Mouse (Mus musculus) MN1 (cell line): ENCODE data around the gene Dnah14.

Experiments used
- DNase-seq: peaks from one replicate; pipeline ENCODE4 v3.0.0-alpha.2; 2016; ENCODE audit warnings: low spot score

Gene Dnah14

GRCm38 (mm10) chr1:181782600-181782999, 206.2 kb downstream of the Dnah14 start:
- peak; percentile 61 for DNase-seq

- no peak for DNase-seq
Measured at GRCm38 (mm10) chr1:181789952-181790351, 213.6 kb downstream of the Dnah14 start.

- DNase-seq: no peak
Measured at GRCm38 (mm10) chr1:181793541-181793940, 217.2 kb downstream of the Dnah14 start.

GRCm38 (mm10) chr1:181799911-181800310, 223.6 kb downstream of the Dnah14 start:
- DNase-seq: no peak

- no peak for DNase-seq
Measured at GRCm38 (mm10) chr1:181800667-181801066, 224.3 kb downstream of the Dnah14 start.

- no peak for DNase-seq
Measured at GRCm38 (mm10) chr1:181811481-181812223, 235.3 kb downstream of the Dnah14 start.

GRCm38 (mm10) chr1:181826716-181827115, 250.4 kb downstream of the Dnah14 start:
- DNase-seq: no peak

- no peak for DNase-seq
Measured at GRCm38 (mm10) chr1:181828365-181828764, 252.0 kb downstream of the Dnah14 start.

- DNase-seq: no peak
Measured at GRCm38 (mm10) chr1:181832720-181833119, 256.4 kb downstream of the Dnah14 start.

- no peak for DNase-seq
Measured at GRCm38 (mm10) chr1:181833143-181833542, 256.8 kb downstream of the Dnah14 start.

GRCm38 (mm10) chr1:181838111-181838510, 261.8 kb downstream of the Dnah14 start:
- DNase-seq: no peak

- no peak for DNase-seq
Measured at GRCm38 (mm10) chr1:181839746-181840366, 263.5 kb downstream of the Dnah14 start.

GRCm38 (mm10) chr1:181841396-181841795, 265.0 kb downstream of the Dnah14 start:
- no peak for DNase-seq

GRCm38 (mm10) chr1:181841864-181842672, 265.7 kb downstream of the Dnah14 start:
- peak; percentile 99 for DNase-seq

GRCm38 (mm10) chr1:181842781-181843180, 266.4 kb downstream of the Dnah14 start, which contains the start of gene Lbr:
Lbr (minus strand) TSS chr1:181843046.
- DNase-seq: peak; percentile 54

GRCm38 (mm10) chr1:181844874-181845547, 268.7 kb downstream of the Dnah14 start:
- DNase-seq: no peak

GRCm38 (mm10) chr1:181845767-181846166, 269.4 kb downstream of the Dnah14 start:
- no peak for DNase-seq

GRCm38 (mm10) chr1:181847396-181847795, 271.0 kb downstream of the Dnah14 start:
- no peak for DNase-seq

- DNase-seq: no peak
Measured at GRCm38 (mm10) chr1:181848210-181848609, 271.9 kb downstream of the Dnah14 start.

GRCm38 (mm10) chr1:181850441-181850840, 274.1 kb downstream of the Dnah14 start:
- DNase-seq: no peak

GRCm38 (mm10) chr1:181851521-181852310, 275.4 kb downstream of the Dnah14 start:
- no peak for DNase-seq
